Mouse (Mus musculus) liver, embryonic 14.5 days (tissue): ENCODE results near the gene Pdia4. TPM values are rescaled to one million over a fixed set of nuclear protein-coding genes. Genes with fewer than 3 reads are reported as not detected.

Experiments used
- ATAC-seq: fragments of 200-750 bp; cut with Nextera tagmentation; 2 replicates; pipeline ENCODE4 v1.8.0; 2017; ENCODE audit warnings: moderate number of reproducible peaks, mild to moderate bottlenecking, moderate library complexity; ENCODE audit not compliant: insufficient read depth
- DNase-seq, 3 experiments: peaks; one replicate each; pipeline ENCODE4 v3.0.0-alpha.2; 2012 to 2013; ENCODE audit warnings: low read depth in 3 of 3, low spot score in 3 of 3
- H3K27ac ChIP-seq: fragments of 300-500 bp; sonication (generic); 2 replicates; pipeline ENCODE4 v1.5.1; 2014; ENCODE audit warnings: moderate library complexity, mild to moderate bottlenecking, control low read depth, inconsistent platforms
- H3K27me3 ChIP-seq: fragments of 300-500 bp; sonication (generic); 2 replicates; pipeline ENCODE4 v1.6.1; 2014; ENCODE audit warnings: mild to moderate bottlenecking, low read length, moderate library complexity; ENCODE audit not compliant: control insufficient read depth, insufficient read depth
- H3K36me3 ChIP-seq: fragments of 300-500 bp; sonication (generic); replicated peaks from 2 replicates; pipeline ENCODE4 v1.6.1; 2014; ENCODE audit warnings: low read depth; ENCODE audit not compliant: control insufficient read depth, insufficient read depth
- H3K4me1 ChIP-seq, 2 experiments: fragments of 200-500 bp in 1 of 2; fragments of 300-500 bp in 1 of 2; sonication (generic) in 1 of 2; replicated peaks; 2 replicates each; pipeline ENCODE4 v1.6.1; 2012 to 2014; ENCODE audit warnings: antibody characterized with exemption in 1 of 2, inconsistent platforms in 1 of 2, low read length in 1 of 2; ENCODE audit not compliant: control insufficient read depth in 2 of 2, insufficient read depth in 2 of 2
- H3K4me2 ChIP-seq: fragments of 300-500 bp; sonication (generic); 2 replicates; pipeline ENCODE4 v1.6.1; 2014; ENCODE audit warnings: low read depth, mild to moderate bottlenecking, control low read depth, moderate library complexity
- H3K4me3 ChIP-seq, 2 experiments: fragments of 200-500 bp in 1 of 2; fragments of 300-500 bp in 1 of 2; sonication (generic) in 1 of 2; 2 replicates each; pipeline ENCODE4 v1.5.1; 2012 to 2014; ENCODE audit warnings: low read depth in 2 of 2, low read length in 2 of 2, mild to moderate bottlenecking in 2 of 2, control low read depth in 1 of 2, inconsistent platforms in 1 of 2, moderate library complexity in 1 of 2; ENCODE audit not compliant: insufficient read depth in 1 of 2
- H3K9ac ChIP-seq: fragments of 300-500 bp; sonication (generic); replicated peaks from 2 replicates; pipeline ENCODE4 v1.6.1; 2014; ENCODE audit warnings: mild to moderate bottlenecking, control low read depth, moderate library complexity
- H3K9me3 ChIP-seq: fragments of 300-500 bp; sonication (generic); 2 replicates; pipeline ENCODE4 v1.6.1; 2016; ENCODE audit warnings: low read length, mixed read lengths; ENCODE audit not compliant: control insufficient read depth
- CTCF ChIP-seq: IDR thresholded peaks from 2 replicates; pipeline ENCODE4 v1.5.1; 2016; ENCODE audit warnings: antibody characterized with exemption, low read depth, control low read depth
- EP300 ChIP-seq: IDR thresholded peaks from 2 replicates; pipeline ENCODE4 v1.6.1; 2016; ENCODE audit warnings: antibody characterized with exemption, low read depth
- WGBS: fragments of 180-500 bp; shearing (Covaris S2); extraction: QIAGEN DNeasy Blood & Tissue Kit; methylation state at CpG from one replicate; pipeline ENCODE4 v1.1.7; 2014; ENCODE audit not compliant: insufficient replicate concordance; 5-methylcytosine and 5-hydroxymethylcytosine counted together
- polyA plus RNA-seq, 2 experiments: library from polyadenylated mRNA; depleted of rRNA in 1 of 2; stranded (reverse) in 1 of 2; unstranded in 1 of 2; fragments of >200 nt; fragmentation: Nextera tagmentation in 1 of 2; extraction: Ambion mirVana in 1 of 2; gene quantifications; 2 replicates each; pipeline versions ENCODE4 v1.2.1 to v1.2.3; 2012 to 2014

Gene Pdia4
- polyA plus RNA-seq, 2 experiments: 42.4 to 86.1 TPM

DNA sequence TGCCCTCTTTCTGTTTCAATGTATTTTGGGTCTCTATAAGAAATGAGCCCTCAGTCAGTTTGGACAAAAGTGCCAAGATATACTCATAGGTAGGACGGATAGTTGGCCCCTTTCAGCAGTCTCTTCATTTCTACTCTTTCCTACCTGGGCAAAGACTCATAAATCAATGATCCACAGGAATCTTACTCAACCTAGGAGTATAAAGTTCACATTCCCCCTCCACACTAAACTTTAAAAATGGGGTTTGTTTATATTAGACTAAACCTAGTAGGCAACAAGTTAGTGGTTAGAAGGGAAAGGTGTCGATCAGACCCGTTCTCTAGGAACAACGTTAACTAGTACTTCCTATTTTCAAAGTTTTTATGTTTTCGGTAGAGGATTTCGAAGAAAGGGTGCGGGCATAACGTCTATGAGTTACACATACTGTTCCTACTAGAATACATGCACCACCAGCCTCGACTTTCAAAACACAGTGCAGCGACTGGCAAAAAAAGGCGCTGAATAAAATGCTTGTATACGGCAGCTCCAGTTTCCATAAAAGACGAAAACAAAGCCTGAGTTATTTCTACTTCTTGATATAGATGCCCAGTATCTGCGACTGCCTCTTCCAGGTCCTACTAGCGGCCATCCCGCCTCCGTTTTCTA is 837 bp downstream of the Pdia4 start:
- no peak for ATAC-seq
- no peak for TF ChIP-seq EP300
- no peak for TF ChIP-seq CTCF
- Histone ChIP-seq H3K27me3 (no peaks in the 10 kb centered on the region), H3K9me3 (no peaks in the 10 kb centered on the region), H3K4me1 (peaks cover 12 to 19% of the 10 kb centered on the region in 2 experiments), H3K4me2 (peak overlapping the region; percentile 79), H3K4me3 (peak overlapping the region; percentile 63 to 94), H3K36me3 (no peaks in the 10 kb centered on the region), H3K9ac (peak overlapping the region; percentile 90), H3K27ac (peak overlapping the region; percentile 79)
- under 1% methylated on average over 17 of the region's 17 CpGs for WGBS
- DNase-seq: no peak

DNA sequence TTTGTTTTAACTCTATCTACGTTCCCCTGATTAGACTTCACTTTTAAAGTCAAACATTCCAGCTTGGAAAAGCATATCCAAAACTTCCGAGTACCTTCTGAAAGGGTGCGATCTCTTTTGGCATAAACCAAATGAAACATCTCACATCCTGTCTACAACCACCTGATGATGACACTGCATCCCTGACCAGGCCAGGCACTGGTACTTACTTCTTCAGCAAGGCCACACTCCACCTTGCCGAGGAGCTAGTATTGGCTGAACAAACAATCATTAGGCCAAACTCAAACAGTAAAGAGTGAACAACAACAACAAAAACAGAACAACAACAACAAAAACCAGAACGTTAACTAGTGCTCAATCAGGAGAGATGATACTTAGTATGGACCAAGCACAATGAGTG is 1.9 kb downstream of the Pdia4 start:
- TF ChIP-seq CTCF (no peak), EP300 (no peak)
- peak overlapping the region; percentile 79 for H3K4me2 ChIP-seq
- no peaks in the 10 kb centered on the region for H3K27me3 ChIP-seq
- WGBS: 57% methylated on average over 5 of the region's 5 CpGs
- peaks cover 12 to 19% of the 10 kb centered on the region in 2 experiments for H3K4me1 ChIP-seq
- no peaks in the 10 kb centered on the region for H3K9me3 ChIP-seq
- H3K27ac ChIP-seq: no peak overlapping the region; the same call in 1 of the 2 replicates
- peak overlapping the region; percentile 90 for H3K9ac ChIP-seq
- peak overlapping the region; percentile 63 to 94 for H3K4me3 ChIP-seq
- peaks cover 3% of the 10 kb centered on the region for H3K36me3 ChIP-seq
- ATAC-seq (no peak), DNase-seq (no peak)

DNA sequence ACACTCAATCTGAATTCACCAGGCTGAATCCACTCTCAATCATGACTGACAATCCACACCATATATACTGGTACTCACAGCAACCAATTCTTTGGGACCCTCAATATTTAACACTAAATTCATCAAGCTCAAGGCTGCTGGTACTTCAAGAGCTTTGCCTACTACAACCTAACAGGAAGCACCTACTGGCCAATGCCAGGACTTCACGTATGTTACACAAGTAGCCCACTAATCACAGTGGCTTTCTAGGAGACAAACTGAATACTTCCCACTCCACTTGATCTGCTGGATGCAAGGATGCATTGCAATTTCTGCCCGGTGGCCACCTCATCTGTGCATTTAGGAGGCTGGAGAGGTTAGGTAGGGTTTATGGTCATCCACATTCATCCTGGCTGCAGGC is 3.0 kb downstream of the Pdia4 start:
- DNase-seq: no peak
- TF ChIP-seq CTCF: peak; percentile 21; the same call in 1 of the 2 replicates
- TF ChIP-seq EP300: no peak
- Histone ChIP-seq H3K27ac (no peak overlapping the region), H3K4me3 (no peak overlapping the region), H3K4me2 (no peak overlapping the region), H3K9ac (no peak overlapping the region; the same call in 1 of the 2 replicates), H3K9me3 (no peaks in the 10 kb centered on the region), H3K27me3 (no peaks in the 10 kb centered on the region), H3K4me1 (peaks cover 12 to 19% of the 10 kb centered on the region in 2 experiments), H3K36me3 (peaks cover 8% of the 10 kb centered on the region)
- WGBS: 74% methylated on average over 2 of the region's 2 CpGs
- no peak for ATAC-seq

DNA sequence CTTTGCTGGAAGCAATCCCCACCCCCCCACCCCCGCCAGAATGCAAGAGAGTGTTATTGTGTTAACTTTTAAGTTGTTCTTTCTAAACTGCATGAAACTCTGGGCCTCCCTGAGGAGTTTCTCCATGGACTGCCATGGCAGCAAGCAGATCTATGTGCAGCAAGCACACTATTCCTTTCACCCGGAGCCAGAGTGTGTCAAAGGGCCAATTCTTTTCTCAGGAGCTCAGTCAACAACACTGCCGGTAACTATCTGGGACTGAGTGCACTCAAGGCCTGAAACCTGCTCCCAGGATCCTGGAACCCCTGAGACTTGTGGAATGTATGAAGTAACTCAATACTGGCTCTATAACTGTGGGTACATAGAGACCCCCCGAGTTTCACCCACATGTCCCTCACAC is 4.2 kb downstream of the Pdia4 start:
- ATAC-seq (no peak), DNase-seq (no peak)
- TF ChIP-seq EP300 (no peak), CTCF (no peak)
- H3K4me3 ChIP-seq: no peak overlapping the region
- H3K36me3 ChIP-seq: peaks cover 9% of the 10 kb centered on the region
- no peak overlapping the region for H3K4me2 ChIP-seq
- H3K9me3 ChIP-seq: no peaks in the 10 kb centered on the region
- H3K27ac ChIP-seq: no peak overlapping the region
- 63% methylated on average over 4 of the region's 4 CpGs for WGBS
- H3K27me3 ChIP-seq: no peaks in the 10 kb centered on the region
- H3K9ac ChIP-seq: no peak overlapping the region
- H3K4me1 ChIP-seq: peaks cover 10 to 19% of the 10 kb centered on the region in 2 experiments

DNA sequence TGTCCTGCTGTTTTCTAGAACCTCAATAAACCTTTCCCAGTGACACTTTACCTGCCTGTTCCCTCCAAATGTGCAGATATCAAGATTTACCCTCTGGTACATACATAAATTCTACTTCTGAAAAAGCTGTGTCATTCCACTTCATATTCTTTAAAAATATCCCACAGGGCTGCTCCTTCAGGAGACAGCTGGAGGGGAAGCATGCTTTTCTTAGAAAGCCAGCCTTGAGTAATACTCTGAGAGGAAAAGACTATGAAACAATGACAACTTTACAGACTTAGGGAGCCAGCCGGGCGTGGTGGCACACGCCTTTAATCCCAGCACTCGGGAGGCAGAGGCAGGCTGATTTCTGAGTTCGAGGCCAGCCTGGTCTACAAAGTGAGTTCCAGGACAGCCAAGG is 4.7 kb downstream of the Pdia4 start:
- Histone ChIP-seq H3K9me3 (no peaks in the 10 kb centered on the region), H3K4me2 (no peak overlapping the region), H3K4me1 (peaks cover 7 to 15% of the 10 kb centered on the region in 2 experiments), H3K36me3 (peaks cover 14% of the 10 kb centered on the region), H3K9ac (no peak overlapping the region), H3K4me3 (no peak overlapping the region), H3K27me3 (no peaks in the 10 kb centered on the region), H3K27ac (no peak overlapping the region)
- DNase-seq: no peak
- WGBS: 78% methylated on average over 5 of the region's 5 CpGs
- TF ChIP-seq CTCF: no peak
- TF ChIP-seq EP300: no peak
- no peak for ATAC-seq
